In the genomic region with DNA sequence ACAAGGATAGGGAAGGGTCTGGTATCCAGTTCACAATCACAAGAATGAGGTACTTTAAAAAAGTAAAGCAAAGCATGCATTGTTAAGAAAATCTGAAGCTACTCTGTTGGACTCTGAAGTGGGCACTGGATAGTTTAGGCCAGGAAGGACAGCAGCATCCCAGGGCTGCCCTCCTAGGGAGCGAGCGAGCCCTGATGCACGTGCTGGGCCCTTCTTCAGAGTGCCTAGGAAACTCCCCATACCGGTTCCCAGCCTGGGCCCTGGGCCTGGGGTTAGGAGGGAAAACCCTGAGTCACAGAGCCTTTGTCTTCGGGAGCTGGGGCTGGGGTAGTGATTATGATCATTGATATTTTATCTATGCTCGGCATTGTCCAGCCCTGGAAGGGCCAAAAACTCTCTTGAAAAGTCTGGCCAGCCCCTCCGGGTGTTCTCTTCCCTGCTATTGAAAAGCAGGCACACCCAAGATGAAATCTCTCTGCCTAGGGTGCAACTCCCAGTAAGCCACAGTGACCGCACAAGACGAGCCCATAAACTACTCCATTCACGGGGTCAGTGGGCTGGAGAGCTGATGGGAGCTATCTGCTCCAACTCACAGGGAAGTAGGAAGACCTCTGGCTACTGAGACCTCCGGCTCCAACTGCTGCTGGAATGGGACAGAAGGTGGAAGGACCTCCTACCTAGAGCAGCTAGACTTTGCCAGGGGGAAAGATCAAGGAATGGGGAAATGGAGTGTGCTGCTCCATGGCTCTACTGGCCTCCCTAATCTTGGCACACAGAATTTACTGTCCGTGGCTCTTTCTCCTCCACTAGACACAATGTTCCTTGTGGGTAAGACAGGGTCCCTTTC, we compare ENCODE assay signal across 12 mouse cellular contexts. TPM values are rescaled to one million over a fixed set of nuclear protein-coding genes. Genes with fewer than 3 reads are reported as not detected.
DNase-seq lines count a peak whose midpoint lies in the region; ATAC-seq and TF ChIP-seq lines count a peak whose summit lies in the region.
"Had no signal": no experiment of that assay in that cellular context is flagged by ENCODE, and none has a peak within 500 bp of the region (broad histone marks: within the 10 kb centered on the region; RNA-seq: fewer than 3 reads in every experiment).

No protein-coding gene starts in this region.

- TF ChIP-seq CTCF in cerebellum, adult 2 months (IDR thresholded peaks at IDR 0.05; ENCODE audit: borderline replicate concordance, insufficient read depth, low read depth, low read length): no peak

- peaks cover 47% of the 10 kb centered on the region for H3K4me1 ChIP-seq in cerebellum, adult 2 months (ENCODE audit: control insufficient read depth, insufficient read depth, low read length)
- no peaks in the 10 kb centered on the region; the same call in 1 of the 2 replicates for H3K4me1 ChIP-seq in midbrain, embryonic 10.5 days
- peaks cover 24% of the 10 kb centered on the region for H3K4me1 ChIP-seq in midbrain, embryonic 16.5 days (ENCODE audit: control insufficient read depth, insufficient read depth, low read length)
- peaks cover 42% of the 10 kb centered on the region for H3K4me1 ChIP-seq in forebrain, embryonic 12.5 days
- H3K4me1 ChIP-seq in liver, embryonic 16.5 days (ENCODE audit: control insufficient read depth, low read depth, low read length): peaks cover 88% of the 10 kb centered on the region

- H3K4me3 ChIP-seq in cerebellum, adult 2 months (replicated peaks; ENCODE audit: insufficient read depth, low read depth, low read length): no peak overlapping the region
- H3K4me3 ChIP-seq in midbrain, embryonic 10.5 days: no peak overlapping the region
- no peak overlapping the region for H3K4me3 ChIP-seq in midbrain, embryonic 16.5 days (ENCODE audit: low read depth, low read length)
- no peak overlapping the region for H3K4me3 ChIP-seq in forebrain, embryonic 12.5 days (replicated peaks)
- peak overlapping the region; percentile 51 for H3K4me3 ChIP-seq in liver, embryonic 16.5 days (ENCODE audit: low read depth, low read length)

- WGBS in cerebellum, adult 2 months: 43% methylated on average over 12 of the region's 12 CpGs
- 80% methylated on average over 12 of the region's 12 CpGs for WGBS in midbrain, embryonic 10.5 days
- 83% methylated on average over 12 of the region's 12 CpGs for WGBS in midbrain, embryonic 16.5 days
- WGBS in forebrain, embryonic 12.5 days: 84% methylated on average over 12 of the region's 12 CpGs
- WGBS in liver, embryonic 16.5 days (ENCODE audit: insufficient replicate concordance): 46% methylated on average over 12 of the region's 12 CpGs

- H3K27me3 ChIP-seq in cerebellum, adult 2 months (ENCODE audit: control insufficient read depth, insufficient read depth, low read length): no peaks in the 10 kb centered on the region
- H3K27me3 ChIP-seq in midbrain, embryonic 10.5 days (ENCODE audit: low read depth, poor library complexity, severe bottlenecking): no peaks in the 10 kb centered on the region
- H3K27me3 ChIP-seq in midbrain, embryonic 16.5 days (ENCODE audit: control insufficient read depth, insufficient read depth, low read depth, low read length): no peaks in the 10 kb centered on the region
- H3K27me3 ChIP-seq in forebrain, embryonic 12.5 days: no peaks in the 10 kb centered on the region
- no peaks in the 10 kb centered on the region for H3K27me3 ChIP-seq in liver, embryonic 16.5 days (ENCODE audit: control insufficient read depth, insufficient read depth, low read depth, low read length)
- H3K27me3 ChIP-seq: megakaryocyte, embryonic 14.5 days; Patski had no signal

- peak overlapping the region; percentile 19 for H3K27ac ChIP-seq in cerebellum, adult 2 months (ENCODE audit: insufficient read depth, low read length)
- 0 out of 2 replicates have a peak overlapping the region, but pooled peaks have one; percentile 13 for H3K27ac ChIP-seq in midbrain, embryonic 10.5 days (replicated peaks)
- no peak overlapping the region; the same call in 1 of the 2 replicates for H3K27ac ChIP-seq in midbrain, embryonic 16.5 days (ENCODE audit: low read length)
- peak overlapping the region; percentile 84; the same call in 1 of the 2 replicates for H3K27ac ChIP-seq in forebrain, embryonic 12.5 days
- peak overlapping the region; percentile 82 for H3K27ac ChIP-seq in liver, embryonic 16.5 days (ENCODE audit: low read length)

- ATAC-seq in midbrain, embryonic 16.5 days: no peak
- ATAC-seq in forebrain, embryonic 12.5 days (ENCODE audit: low FRiP score): no peak
- ATAC-seq in liver, embryonic 16.5 days (ENCODE audit: low read depth): no peak
- ATAC-seq: Patski had no signal

- H3K36me3 ChIP-seq in midbrain, embryonic 10.5 days: peaks cover 68% of the 10 kb centered on the region
- no peaks in the 10 kb centered on the region for H3K36me3 ChIP-seq in midbrain, embryonic 16.5 days (ENCODE audit: control insufficient read depth, insufficient read depth, low read length)
- H3K36me3 ChIP-seq in forebrain, embryonic 12.5 days (replicated peaks): peaks cover 49% of the 10 kb centered on the region
- H3K36me3 ChIP-seq in liver, embryonic 16.5 days (ENCODE audit: control insufficient read depth, insufficient read depth): peaks cover 36% of the 10 kb centered on the region

- no peak for TF ChIP-seq POLR2A in cerebellum, adult 2 months (IDR thresholded peaks at IDR 0.05; ENCODE audit: borderline replicate concordance, insufficient read depth, low read length)

- peak; percentile 60 to 71 for DNase-seq in cerebellum, adult 2 months
- DNase-seq in cerebellum, adult 11 months: no peak
- DNase-seq in midbrain, embryonic 10.5 days (ENCODE audit: low spot score): no peak
- no peak for DNase-seq in adrenal gland, adult 8-10 months
- no peak for DNase-seq in frontal cortex, postnatal 14 days (ENCODE audit: low spot score in 2 of 2)
- DNase-seq: adrenal gland, postnatal 25 days; kidney, adult 11 months had no signal

- no peak overlapping the region for H3K9ac ChIP-seq in midbrain, embryonic 16.5 days (ENCODE audit: low read depth, low read length)
- no peak overlapping the region for H3K9ac ChIP-seq in forebrain, embryonic 12.5 days
- peak overlapping the region; percentile 61 for H3K9ac ChIP-seq in liver, embryonic 16.5 days (ENCODE audit: low read depth, low read length)

- no peak overlapping the region for H3K4me2 ChIP-seq in midbrain, embryonic 16.5 days (ENCODE audit: low read length)
- H3K4me2 ChIP-seq in forebrain, embryonic 12.5 days: no peak overlapping the region
- peak overlapping the region; percentile 63 for H3K4me2 ChIP-seq in liver, embryonic 16.5 days (ENCODE audit: low read depth, low read length)

- H3K9me3 ChIP-seq in midbrain, embryonic 10.5 days (replicated peaks): no peaks in the 10 kb centered on the region
- no peaks in the 10 kb centered on the region for H3K9me3 ChIP-seq in midbrain, embryonic 16.5 days (replicated peaks; ENCODE audit: control insufficient read depth, low read length, poor library complexity, severe bottlenecking)
- H3K9me3 ChIP-seq in forebrain, embryonic 12.5 days: no peaks in the 10 kb centered on the region
- H3K9me3 ChIP-seq in liver, embryonic 16.5 days (replicated peaks; ENCODE audit: control insufficient read depth, low read length): no peaks in the 10 kb centered on the region
- H3K9me3 ChIP-seq: megakaryocyte, embryonic 14.5 days had no signal

RNA-seq across cellular contexts. Expression of a gene that starts 45.0 kb away (rescaled TPM):
- polyA plus RNA-seq in cerebellum, adult 2 months (2012; rRNA removed): 37.3 and 37.8 TPM in 2 replicates
- 23.1 and 25.0 TPM in 2 replicates for polyA plus RNA-seq in midbrain, embryonic 10.5 days (2016; fragmentation: Nextera tagmentation; extraction: Ambion mirVana)
- 13.2 and 13.6 TPM in 2 replicates for polyA plus RNA-seq in midbrain, embryonic 16.5 days (2015; fragmentation: Nextera tagmentation; extraction: Ambion mirVana)
- 41.7 and 47.7 TPM in 2 replicates for polyA plus RNA-seq in forebrain, embryonic 12.5 days (2016; fragmentation: Nextera tagmentation; extraction: Ambion mirVana)
- polyA plus RNA-seq in liver, embryonic 16.5 days (2015; fragmentation: Nextera tagmentation; extraction: Ambion mirVana): 25.1 and 29.4 TPM in 2 replicates
- 100 to 1,000 TPM in 1 of 4 experiments, 10 to 100 TPM in 3; 84.3 to 115 (median 87.7) TPM for total RNA-seq in adrenal gland, adult 8-10 months (2022)

Comparison
In these comparisons a context has a peak if more than half of its experiments do, and no peak if none do; other contexts are left out.
1. DNase-seq: peak in cerebellum, adult 2 months (2 of 2); none in cerebellum, adult 11 months (single experiment), midbrain, embryonic 10.5 days (single experiment), adrenal gland, adult 8-10 months (single experiment) and frontal cortex, postnatal 14 days (0 of 2).